Mouse (Mus musculus): Measurements from ENCODE around the gene Sprr2j-ps. TPM values are rescaled to one million over a fixed set of nuclear protein-coding genes. Genes with fewer than 3 reads are reported as not detected.

Gene Sprr2j-ps
- polyA plus RNA-seq, 1 experiment from 2014 or later = not detected

GRCm38 (mm10) chr3:92466576-92466975, 48.7 kb downstream of the Sprr2j-ps start:
- CTCF ChIA-PET = interaction anchor here (0.8 to 6.2 kb wide), 5 partner anchors 9 to 24 kb away, joined by 3 to 28 read pairs (median 4); partner anchors contain the start of gene Sprr3
- DNase-seq (ENCODE audit: low read depth, low spot score) (no peak), ATAC-seq (no peak)
- TF ChIP-seq CTCF (IDR thresholded peaks at IDR 0.05) = no peak
- no peaks in the 10 kb centered on the region for H3K27me3 ChIP-seq
- POLR2A ChIA-PET = no interaction called here
- in situ Hi-C loops (cut with MboI; ENCODE audit: low pct_unique_long_range_greater_than_20kb) = no loop called here

GRCm38 (mm10) chr3:92467424-92467823, 49.5 kb downstream of the Sprr2j-ps start:
- no peaks in the 10 kb centered on the region for H3K27me3 ChIP-seq
- CTCF ChIA-PET = interaction anchor here (0.9 to 6.2 kb wide), 6 partner anchors 8 to 317 kb away, joined by 3 to 28 read pairs (median 4); partner anchors contain the start of gene Sprr3
- in situ Hi-C loops (cut with MboI; ENCODE audit: low pct_unique_long_range_greater_than_20kb) = no loop called here
- POLR2A ChIA-PET = no interaction called here
- no peak for TF ChIP-seq CTCF (IDR thresholded peaks at IDR 0.05)
- ATAC-seq (peak; percentile 89), DNase-seq (ENCODE audit: low read depth, low spot score) (no peak)

Other genes with a start within 250 kb of the Sprr2j-ps start
- not detected for gene Sprr2a1, start 202.3 kb upstream of the Sprr2j-ps start, polyA plus RNA-seq (2021)
- 0.19 TPM for gene Sprr2a2, start 202.2 kb upstream of the Sprr2j-ps start, polyA plus RNA-seq (2021)
- gene Sprr2a3, start 132.7 kb upstream of the Sprr2j-ps start, polyA plus RNA-seq (2021) = not detected
- not detected for gene Sprr2b, start 101.5 kb upstream of the Sprr2j-ps start, polyA plus RNA-seq (2021)
- gene Sprr2d, start 78.9 kb upstream of the Sprr2j-ps start, polyA plus RNA-seq (2021) = not detected
- not detected for gene Sprr2e, start 65.9 kb upstream of the Sprr2j-ps start, polyA plus RNA-seq (2021)
- not detected for gene Sprr2f, start 52.9 kb upstream of the Sprr2j-ps start, polyA plus RNA-seq (2021)
- gene Sprr2h, start 32.4 kb upstream of the Sprr2j-ps start, polyA plus RNA-seq (2021) = not detected
- gene Sprr2i, start 10.1 kb upstream of the Sprr2j-ps start, polyA plus RNA-seq (2021) = not detected
- 11.3 TPM for gene Gm9774, start 11.3 kb downstream of the Sprr2j-ps start, polyA plus RNA-seq (2021)
- not detected for gene Sprr2k, start 14.5 kb downstream of the Sprr2j-ps start, polyA plus RNA-seq (2021)
- gene Sprr1b, start 20.7 kb downstream of the Sprr2j-ps start, polyA plus RNA-seq (2021) = 0.19 TPM
- not detected for gene Sprr3, start 40.6 kb downstream of the Sprr2j-ps start, polyA plus RNA-seq (2021)
- 14.1 TPM for gene Sprr1a, start 67.8 kb downstream of the Sprr2j-ps start, polyA plus RNA-seq (2021)
- not detected for gene Sprr4, start 82.4 kb downstream of the Sprr2j-ps start, polyA plus RNA-seq (2021)
- gene 2310046K23Rik, start 116.4 kb downstream of the Sprr2j-ps start, polyA plus RNA-seq (2021) = not detected
- not detected for gene Ivl, start 155.7 kb downstream of the Sprr2j-ps start, polyA plus RNA-seq (2021)
- not detected for gene Smcp, start 170.9 kb downstream of the Sprr2j-ps start, polyA plus RNA-seq (2021)
- not detected for gene 2210017I01Rik, start 189.4 kb downstream of the Sprr2j-ps start, polyA plus RNA-seq (2021)
- not detected for gene Lce6a, start 203.6 kb downstream of the Sprr2j-ps start, polyA plus RNA-seq (2021)
- not detected for gene Lce1a1, start 230.2 kb downstream of the Sprr2j-ps start, polyA plus RNA-seq (2021)
- not detected for gene Lce1b, start 238.8 kb downstream of the Sprr2j-ps start, polyA plus RNA-seq (2021)

Measured in Patski (cell line).